Mouse (Mus musculus) heart, adult 2 months (tissue): ENCODE measurements around the gene Phf6. TPM values are rescaled to one million over a fixed set of nuclear protein-coding genes. Genes with fewer than 3 reads are reported as not detected.
"Not testable (repeated sequence)": the region's sequence is repeated elsewhere in the genome, so short reads cannot be mapped to it uniquely, and the experiment has no call there.

Experiments used
- DNase-seq, 2 experiments: peaks; one replicate each; pipeline ENCODE4 v3.0.0; 2021
- H3K27ac ChIP-seq: fragments of 200-600 bp; 2 replicates; pipeline ENCODE4 v1.8.1; 2022
- H3K27me3 ChIP-seq: fragments of 200-500 bp; 2 replicates; pipeline ENCODE4 v1.6.1; 2012; ENCODE audit warnings: mild to moderate bottlenecking, low read length, inconsistent platforms, mixed read lengths; ENCODE audit not compliant: control insufficient read depth, insufficient read depth
- H3K36me3 ChIP-seq: fragments of 200-500 bp; 2 replicates; pipeline ENCODE4 v1.6.1; 2012; ENCODE audit warnings: low read length, inconsistent platforms; ENCODE audit not compliant: control insufficient read depth, insufficient read depth
- H3K4me1 ChIP-seq: fragments of 200-500 bp; 2 replicates; pipeline ENCODE4 v1.6.1; 2011; ENCODE audit warnings: low read length; ENCODE audit not compliant: control insufficient read depth, insufficient read depth
- H3K4me3 ChIP-seq: fragments of 200-600 bp; 2 replicates; pipeline ENCODE4 v1.8.1; 2022
- H3K79me2 ChIP-seq: fragments of 200-500 bp; replicated peaks from 2 replicates; pipeline ENCODE4 v1.6.1; 2012; ENCODE audit warnings: mild to moderate bottlenecking, inconsistent platforms, low read length, moderate library complexity, mixed read lengths; ENCODE audit not compliant: control insufficient read depth, insufficient read depth
- H3K9ac ChIP-seq: fragments of 200-500 bp; 2 replicates; pipeline ENCODE4 v1.6.1; 2012; ENCODE audit warnings: low read depth, mild to moderate bottlenecking, control low read depth, inconsistent platforms, low read length, mixed read lengths
- CTCF ChIP-seq: fragments of 200-600 bp; IDR thresholded peaks from 2 replicates; pipeline ENCODE4 v1.8.1; 2022; ENCODE audit warnings: antibody characterized with exemption, mild to moderate bottlenecking, moderate library complexity
- EP300 ChIP-seq: fragments of 200-500 bp; IDR thresholded peaks from 2 replicates; pipeline ENCODE4 v1.6.1; 2011; ENCODE audit warnings: low read depth, low read length, control low read depth; ENCODE audit not compliant: insufficient read depth
- POLR2A ChIP-seq: fragments of 200-500 bp; IDR thresholded peaks from 2 replicates; pipeline ENCODE4 v1.6.1; 2011; ENCODE audit warnings: mild to moderate bottlenecking, low read depth, low read length, control low read depth; ENCODE audit not compliant: insufficient read depth
- WGBS: fragments of 180-500 bp; shearing (Covaris S2); methylation state at CpG from one replicate; pipeline ENCODE4 v1.1.7; 2018; 5-methylcytosine and 5-hydroxymethylcytosine counted together
- intact Hi-C: fragments of 180-260 bp; cut with DNase I; formaldehyde crosslinking; loops from one replicate; pipeline ENCODE4 v1.15.1; 2025
- long read RNA-seq: library from polyadenylated mRNA; stranded (forward); transcript quantifications from one replicate; pipeline ENCODE4 v2.0.0, GENCODE M21; 2021
- polyA plus RNA-seq: library from polyadenylated mRNA; depleted of rRNA; stranded (reverse); fragments of >200 nt; gene quantifications from 2 replicates; pipeline ENCODE4 v1.2.3, GENCODE M21; 2012; rRNA removed
- total RNA-seq, 2 experiments: library from RNA; stranded (reverse); gene quantifications; 2 replicates each; pipeline ENCODE4 v1.2.3; 2021

Gene Phf6
- total RNA-seq (1 to 10 TPM; 4.6 to 5.1 TPM), polyA plus RNA-seq (1.0 and 2.9 TPM in 2 replicates)
- long read RNA-seq, full-length matches to known transcripts, result 8 of 8 reads
- long read RNA-seq, partial matches to known transcripts, result 0 of 8 reads
- long read RNA-seq, other reads (novel, unspliced or antisense), result 0 of 8 reads

DNA sequence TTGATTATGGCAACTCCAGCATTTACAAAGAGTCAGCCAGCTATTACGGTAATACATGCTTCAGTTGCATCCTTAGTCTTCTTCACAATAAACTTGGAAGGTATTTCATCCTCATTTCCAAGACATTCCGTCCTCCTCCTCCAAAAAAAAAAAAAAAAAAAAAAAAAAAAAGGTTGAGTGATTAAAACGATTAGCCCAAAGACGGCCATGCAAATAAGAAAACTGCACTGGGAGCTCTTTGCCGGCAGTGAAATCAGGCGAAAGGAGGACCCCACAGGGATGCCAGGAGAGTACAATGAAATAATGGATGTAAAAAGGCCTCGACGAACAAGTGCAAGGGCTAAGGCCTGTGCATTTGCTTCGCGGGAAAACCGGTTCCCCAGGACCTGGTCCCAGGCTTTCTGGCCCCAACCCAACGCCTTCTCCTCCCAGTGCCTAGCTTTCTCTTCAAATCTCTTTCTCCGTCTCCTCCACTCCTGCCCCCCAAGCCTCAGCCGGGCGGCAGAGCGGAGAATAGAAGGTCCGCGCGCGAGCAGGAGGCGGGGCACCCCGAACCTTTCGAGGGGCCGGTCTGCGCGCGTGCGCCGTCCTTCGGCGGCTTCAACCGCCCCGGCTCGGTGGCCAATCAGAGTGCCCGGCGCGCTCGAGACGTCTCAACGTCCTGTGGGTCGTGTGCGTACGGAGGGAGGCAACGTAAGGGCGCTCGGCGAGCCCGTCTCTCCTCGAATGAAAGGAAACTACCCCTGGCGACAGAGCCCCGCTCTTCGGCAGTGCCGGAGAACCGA is at the start of gene Phf6:
TSS of gene Phf6 (plus strand) at position 680 of the 785 bp plus-strand sequence.
- TF ChIP-seq EP300 (no peak), CTCF (0 out of 2 replicates have a peak, but pooled peaks have one; percentile 2), POLR2A (peak; percentile 52; the same call in 1 of the 2 replicates)
- Histone ChIP-seq H3K27me3 (no peaks in the 10 kb centered on the region), H3K4me1 (no peaks in the 10 kb centered on the region), H3K9ac (peak within 1 kb of the TSS; percentile 93), H3K4me3 (peak within 1 kb of the TSS; percentile 69), H3K79me2 (no peaks in the 10 kb centered on the region), H3K36me3 (no peaks in the 10 kb centered on the region), H3K27ac (peak within 1 kb of the TSS; percentile 81)
- peak; percentile 87 to 93 for DNase-seq
- intact Hi-C loops, result loop anchor here (10.0 kb wide), 1 partner anchor 433 kb away; no protein-coding TSS in a partner anchor
- WGBS, result 26% methylated on average over 51 of the region's 54 CpGs

- intact Hi-C loops, result loop anchor here (2.0 kb wide), 1 partner anchor 65 kb away; no protein-coding TSS in a partner anchor
- Histone ChIP-seq H3K9ac (no peak overlapping the region), H3K4me1 (no peaks in the 10 kb centered on the region), H3K27me3 (no peaks in the 10 kb centered on the region), H3K36me3 (no peaks in the 10 kb centered on the region), H3K27ac (no peak overlapping the region), H3K79me2 (no peaks in the 10 kb centered on the region), H3K4me3 (no peak overlapping the region)
- TF ChIP-seq CTCF (peak; percentile 73), EP300 (no peak), POLR2A (no peak)
- 38% methylated on average over 2 of the region's 2 CpGs for WGBS
- DNase-seq, result no peak
Measured at GRCm38 (mm10) chrX:52864126-52864525, 47.9 kb upstream of the Phf6 start.

- peak; percentile 2 to 21 for DNase-seq
- WGBS, result 78% methylated on average over 17 of the region's 27 CpGs
Measured at GRCm38 (mm10) chrX:52898486-52898885, 13.6 kb upstream of the Phf6 start.

GRCm38 (mm10) chrX:52912372-52912728 is 284 bp downstream of the Phf6 start:
- peak overlapping the region; percentile 69 for H3K4me3 ChIP-seq
- TF ChIP-seq CTCF (no peak), EP300 (no peak), POLR2A (no peak)
- 9% methylated on average over 19 of the region's 26 CpGs for WGBS

More at GRCm38 (mm10) chrX:52898486-52898885, 13.6 kb upstream of the Phf6 start:
- H3K36me3 ChIP-seq, H3K4me3 ChIP-seq, H3K9ac ChIP-seq, intact Hi-C loops, H3K79me2 ChIP-seq, H3K27me3 ChIP-seq, H3K4me1 ChIP-seq, H3K27ac ChIP-seq: not testable (repeated sequence)

DNA sequence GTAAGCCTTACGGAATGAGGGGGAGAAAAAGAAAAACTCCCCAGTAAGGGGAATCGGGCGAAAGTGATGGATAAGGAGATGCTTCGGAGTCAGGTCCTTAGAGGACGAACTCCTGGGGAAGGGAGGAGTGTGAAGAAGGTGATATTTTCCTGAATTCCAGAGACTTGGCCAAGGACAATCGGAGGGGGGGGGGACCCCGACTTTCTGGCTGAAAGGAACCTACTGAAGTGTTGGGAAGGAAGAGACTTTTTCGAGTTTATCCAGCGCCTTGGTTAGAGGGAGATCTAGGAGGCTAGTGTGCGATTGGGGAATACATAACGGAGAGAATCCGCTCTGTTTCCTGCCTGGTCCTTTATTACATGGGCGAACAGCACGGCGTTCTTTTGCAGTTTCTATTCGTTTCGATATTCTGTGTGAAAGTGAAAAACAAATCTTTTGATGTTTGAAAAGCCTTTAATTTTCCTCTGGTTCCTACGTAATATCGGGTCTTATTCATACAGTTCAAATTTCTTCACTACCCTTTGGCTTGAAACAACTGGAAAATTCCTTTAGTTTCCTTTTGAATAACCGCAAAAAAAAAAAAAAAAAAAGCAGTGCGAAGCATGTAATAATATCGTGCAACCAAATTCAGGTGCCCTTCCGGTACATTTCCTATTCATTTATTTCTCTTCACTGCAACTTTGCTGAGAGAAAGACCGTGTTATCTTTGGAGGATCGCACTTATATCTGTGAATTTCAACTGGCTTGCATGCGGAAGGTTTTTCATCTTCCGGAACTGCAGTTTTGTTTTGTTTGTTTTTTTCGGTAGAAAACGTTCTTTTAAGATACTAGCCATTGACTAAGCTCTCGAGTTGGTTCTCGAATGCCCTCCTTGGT is 998 bp downstream of the Phf6 start:
- no peaks in the 10 kb centered on the region for H3K79me2 ChIP-seq
- 21% methylated on average over 31 of the region's 31 CpGs for WGBS
- H3K27ac ChIP-seq, result peak overlapping the region; percentile 81
- intact Hi-C loops, result loop anchor here (10.0 kb wide), 1 partner anchor 432 kb away; no protein-coding TSS in a partner anchor
- H3K27me3 ChIP-seq, result no peaks in the 10 kb centered on the region
- peak overlapping the region; percentile 93 for H3K9ac ChIP-seq
- peak in 1 of 2 experiments; percentile 4 for DNase-seq
- H3K4me1 ChIP-seq, result no peaks in the 10 kb centered on the region
- peak overlapping the region; percentile 69 for H3K4me3 ChIP-seq
- no peak for TF ChIP-seq EP300
- no peaks in the 10 kb centered on the region for H3K36me3 ChIP-seq

More at GRCm38 (mm10) chrX:52912372-52912728, 284 bp downstream of the Phf6 start:
- intact Hi-C loops, result loop anchor here (10.0 kb wide), 1 partner anchor 432 kb away; no protein-coding TSS in a partner anchor
- no peaks in the 10 kb centered on the region for H3K27me3 ChIP-seq
- no peaks in the 10 kb centered on the region for H3K36me3 ChIP-seq
- H3K79me2 ChIP-seq, result no peaks in the 10 kb centered on the region
- H3K4me1 ChIP-seq, result no peaks in the 10 kb centered on the region
- H3K27ac ChIP-seq, result peak overlapping the region; percentile 81
- H3K9ac ChIP-seq, result peak overlapping the region; percentile 93
- DNase-seq, result no peak
